18 mouse cellular contexts compared by ENCODE assay signal in the genomic region with DNA sequence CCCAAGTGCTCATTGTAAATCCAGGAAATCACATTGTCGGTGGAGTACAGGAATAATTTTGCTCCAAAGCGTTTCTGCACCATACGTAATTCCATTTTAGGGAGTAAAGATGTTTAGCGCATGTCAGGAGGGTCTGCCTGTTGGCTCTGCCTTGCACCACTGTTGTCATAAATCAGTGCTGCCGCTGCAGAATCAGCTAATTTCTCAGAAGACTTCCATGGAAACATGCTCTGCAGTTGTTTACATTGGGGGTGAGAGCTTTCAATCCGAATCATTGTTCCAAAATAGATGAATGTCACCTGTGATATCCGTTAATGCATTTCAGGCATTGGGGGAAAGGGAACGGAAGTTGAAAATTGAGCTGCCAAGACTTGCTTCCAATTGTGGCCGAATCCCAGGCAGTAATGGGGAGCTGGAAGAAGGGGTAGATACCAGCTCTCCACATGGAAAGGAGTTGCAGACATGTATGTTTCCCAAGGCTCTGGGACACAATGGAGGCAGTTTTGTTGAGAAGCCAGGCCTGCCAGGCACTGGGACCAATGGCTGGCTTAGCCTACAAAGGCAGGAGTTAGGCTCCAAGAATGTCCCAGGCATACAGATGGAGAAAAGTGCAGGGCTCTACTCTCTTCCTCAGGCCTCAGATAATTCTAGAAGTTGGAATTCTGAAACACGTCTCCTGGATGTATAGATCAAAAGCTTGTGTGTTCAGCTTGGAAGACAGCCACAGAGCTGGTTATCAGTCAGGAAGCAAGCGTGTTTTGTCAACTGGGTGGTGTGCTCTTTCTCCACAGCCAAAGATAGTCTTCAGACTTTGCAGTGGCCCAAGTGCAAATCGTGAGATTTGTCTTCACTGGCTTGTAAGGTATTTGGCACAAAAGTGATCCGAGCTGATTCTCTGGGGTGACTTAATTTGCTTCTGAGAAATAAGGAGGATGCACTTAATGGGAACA.
A peak's percentile ranks its signal among the peaks of the same experiment; 100 is the strongest.
DNase-seq lines count a peak whose midpoint lies in the region; ATAC-seq lines count a peak whose summit lies in the region.
"Had no signal": no experiment of that assay in that cellular context is flagged by ENCODE, and none has a peak within 500 bp of the region (broad histone marks: within the 10 kb centered on the region; RNA-seq: fewer than 3 reads in every experiment).

No protein-coding gene starts in this region.

- H3K36me3 ChIP-seq in heart, embryonic 12.5 days: no peaks in the 10 kb centered on the region
- no peaks in the 10 kb centered on the region for H3K36me3 ChIP-seq in limb, embryonic 12.5 days
- H3K36me3 ChIP-seq: forebrain, embryonic 12.5 days; hindbrain, embryonic 13.5 days; lung, embryonic 15.5 days; midbrain, embryonic 13.5 days had no signal

- H3K4me3 ChIP-seq in brown adipose tissue, adult 24 weeks (ENCODE audit: insufficient read depth, low read depth, low read length): no peak overlapping the region
- no peak overlapping the region for H3K4me3 ChIP-seq in heart, embryonic 12.5 days
- H3K4me3 ChIP-seq in limb, embryonic 12.5 days (replicated peaks): no peak overlapping the region
- H3K4me3 ChIP-seq: forebrain, embryonic 12.5 days; hindbrain, embryonic 13.5 days; lung, embryonic 15.5 days; midbrain, embryonic 13.5 days had no signal

- H3K9me3 ChIP-seq in heart, embryonic 12.5 days (replicated peaks): no peaks in the 10 kb centered on the region
- H3K9me3 ChIP-seq in limb, embryonic 12.5 days: no peaks in the 10 kb centered on the region
- H3K9me3 ChIP-seq: forebrain, embryonic 12.5 days; hindbrain, embryonic 13.5 days; lung, embryonic 15.5 days; midbrain, embryonic 13.5 days had no signal

- WGBS in heart, embryonic 12.5 days: 51% methylated on average over 13 of the region's 13 CpGs
- WGBS in limb, embryonic 12.5 days: 64% methylated on average over 13 of the region's 13 CpGs

- ATAC-seq in heart, embryonic 12.5 days (ENCODE audit: insufficient number of reproducible peaks, low FRiP score): peak; percentile 71
- ATAC-seq in limb, embryonic 12.5 days (ENCODE audit: insufficient number of reproducible peaks, insufficient read depth, low FRiP score, low TSS enrichment, low read depth): no peak
- no peak for ATAC-seq in megakaryocyte, adult 5-6 weeks (ENCODE audit: poor library complexity, severe bottlenecking)
- ATAC-seq: midbrain, embryonic 13.5 days had no signal

- peak; percentile 11 for DNase-seq in embryo, embryonic 11.5 days (ENCODE audit: low read depth, low spot score)
- DNase-seq in embryo, embryonic 9.5 days (ENCODE audit: extremely low spot score): no peak
- DNase-seq in adrenal gland, adult 8-10 months: no peak
- no peak for DNase-seq in spleen, postnatal 10 days (ENCODE audit: low spot score in 2 of 2)
- DNase-seq: adrenal gland, postnatal 25 days; gastrocnemius, postnatal 10 days; kidney, adult 9 months; left cerebral cortex, postnatal 4 days; retina, postnatal 1 day; thymus, postnatal 14 days had no signal

- H3K27ac ChIP-seq in brown adipose tissue, adult 24 weeks (replicated peaks; ENCODE audit: low read depth, low read length): peak overlapping the region; percentile 85
- H3K27ac ChIP-seq in heart, embryonic 12.5 days (ENCODE audit: poor library complexity, severe bottlenecking): peak overlapping the region; percentile 45
- H3K27ac ChIP-seq in limb, embryonic 12.5 days: 0 out of 2 replicates have a peak overlapping the region, but pooled peaks have one; percentile 35
- H3K27ac ChIP-seq: forebrain, embryonic 12.5 days; hindbrain, embryonic 13.5 days; midbrain, embryonic 13.5 days had no signal

- H3K9ac ChIP-seq in heart, embryonic 12.5 days: no peak overlapping the region
- no peak overlapping the region for H3K9ac ChIP-seq in limb, embryonic 12.5 days (replicated peaks)
- H3K9ac ChIP-seq: forebrain, embryonic 12.5 days; hindbrain, embryonic 13.5 days; lung, embryonic 15.5 days; midbrain, embryonic 13.5 days had no signal

- peaks cover 35% of the 10 kb centered on the region for H3K4me1 ChIP-seq in brown adipose tissue, adult 24 weeks (ENCODE audit: control insufficient read depth, insufficient read depth, insufficient read length, low read length)
- peaks cover 25% of the 10 kb centered on the region for H3K4me1 ChIP-seq in heart, embryonic 12.5 days (replicated peaks)
- peaks cover 30% of the 10 kb centered on the region for H3K4me1 ChIP-seq in limb, embryonic 12.5 days (replicated peaks)
- H3K4me1 ChIP-seq: forebrain, embryonic 12.5 days; midbrain, embryonic 13.5 days had no signal

- no peak overlapping the region for H3K4me2 ChIP-seq in heart, embryonic 12.5 days
- no peak overlapping the region for H3K4me2 ChIP-seq in limb, embryonic 12.5 days
- H3K4me2 ChIP-seq: forebrain, embryonic 12.5 days; hindbrain, embryonic 13.5 days; lung, embryonic 15.5 days; midbrain, embryonic 13.5 days had no signal

- no peaks in the 10 kb centered on the region for H3K27me3 ChIP-seq in heart, embryonic 12.5 days (replicated peaks)
- H3K27me3 ChIP-seq in limb, embryonic 12.5 days: no peaks in the 10 kb centered on the region
- H3K27me3 ChIP-seq: forebrain, embryonic 12.5 days; hindbrain, embryonic 13.5 days; lung, embryonic 15.5 days; midbrain, embryonic 13.5 days had no signal

Comparison
In these comparisons a context has a peak if more than half of its experiments do, and no peak if none do; other contexts are left out.
1. H3K27ac ChIP-seq: peak in every context shown above with its lines; median percentile 85 in brown adipose tissue, adult 24 weeks; 45 in heart, embryonic 12.5 days; 35 in limb, embryonic 12.5 days.